Mouse (Mus musculus): ENCODE results near the gene Efna5. TPM values are rescaled to one million over a fixed set of nuclear protein-coding genes. Genes with fewer than 3 reads are reported as not detected.
A peak's percentile ranks its signal among the peaks of the same experiment; 100 is the strongest.

Gene Efna5
- total RNA-seq, 2 experiments from 2014 or later, result 32.8 to 41.9 TPM

DNA sequence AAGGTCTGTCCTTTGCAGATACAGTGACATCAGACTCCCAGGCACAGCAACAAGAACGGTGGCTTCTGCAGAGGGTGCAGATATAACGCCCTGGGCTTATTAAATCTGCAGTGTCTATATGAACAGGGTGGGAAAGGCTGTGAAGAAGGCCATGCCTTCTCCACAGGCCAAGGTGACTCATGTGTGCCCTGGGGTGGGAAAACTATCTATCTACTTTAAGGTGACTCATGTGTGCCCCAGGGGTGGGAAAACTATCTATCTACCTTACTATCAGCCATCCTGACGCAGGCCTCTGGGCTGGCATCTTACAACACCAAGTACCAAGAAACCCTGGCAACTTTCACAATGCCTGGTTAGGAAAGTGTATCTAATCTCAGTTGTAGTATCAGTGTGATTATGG is 124.2 kb downstream of the Efna5 start:
- no peak for DNase-seq
- intact Hi-C loops (cut with DNase I), result loop anchor here (5.0 kb wide), 1 partner anchor 95 kb away; no protein-coding TSS in a partner anchor

- intact Hi-C loops (cut with DNase I), result loop anchor here (5.0 kb wide), 1 partner anchor 93 kb away; no protein-coding TSS in a partner anchor
Measured at GRCm38 (mm10) chr17:62755635-62756034, 125.5 kb downstream of the Efna5 start.

GRCm38 (mm10) chr17:62754638-62755037 is 126.5 kb downstream of the Efna5 start:
- no peak for DNase-seq
- intact Hi-C loops (cut with DNase I), result loop anchor here (5.0 kb wide), 1 partner anchor 92 kb away; no protein-coding TSS in a partner anchor

More at GRCm38 (mm10) chr17:62755635-62756034, 125.5 kb downstream of the Efna5 start:
- no peak for DNase-seq

- intact Hi-C loops (cut with DNase I), result no loop called here
- no peak for DNase-seq
Measured at GRCm38 (mm10) chr17:62752381-62752889, 128.7 kb downstream of the Efna5 start.

- intact Hi-C loops (cut with DNase I), result no loop called here
- no peak for DNase-seq
Measured at GRCm38 (mm10) chr17:62750647-62751046, 130.5 kb downstream of the Efna5 start.

DNA sequence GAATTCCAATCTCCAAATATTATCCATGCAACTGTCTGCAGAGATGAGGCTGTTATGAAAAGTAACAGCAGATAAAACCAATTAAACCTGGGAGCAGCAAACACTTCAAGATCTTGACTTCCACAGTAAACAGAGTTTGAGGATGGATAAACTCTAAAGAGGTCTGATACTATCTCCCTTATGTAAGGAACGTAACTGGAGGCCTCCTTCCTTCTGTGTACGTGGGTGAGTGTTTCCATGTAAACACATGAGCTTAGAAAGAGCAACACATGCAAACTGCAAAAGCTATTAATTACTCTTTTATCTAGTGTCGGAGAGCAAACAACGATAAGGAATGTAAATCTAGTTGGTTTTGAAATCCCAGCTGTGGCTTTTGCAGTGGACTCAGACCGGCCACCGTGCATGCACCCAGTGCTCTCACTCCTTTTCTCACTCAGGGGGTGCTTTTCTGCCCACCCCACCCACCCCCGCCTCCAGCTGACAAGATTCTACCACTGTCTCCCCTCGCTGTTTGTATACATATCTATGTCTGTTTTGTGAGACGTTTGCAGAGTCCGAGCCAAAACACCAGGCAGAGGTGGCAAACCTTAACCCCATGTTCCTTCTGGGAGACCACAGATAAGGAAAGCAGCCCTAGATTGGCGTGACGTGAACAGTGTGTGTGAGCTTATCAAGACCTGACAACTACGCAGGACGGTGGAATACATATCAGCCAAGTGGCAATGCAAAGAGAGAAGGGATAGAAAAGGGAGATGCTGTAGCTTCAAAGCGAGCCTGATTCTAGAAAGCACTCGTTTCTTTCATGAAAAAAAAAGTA is 132.1 kb downstream of the Efna5 start:
- DNase-seq, result no peak

DNA sequence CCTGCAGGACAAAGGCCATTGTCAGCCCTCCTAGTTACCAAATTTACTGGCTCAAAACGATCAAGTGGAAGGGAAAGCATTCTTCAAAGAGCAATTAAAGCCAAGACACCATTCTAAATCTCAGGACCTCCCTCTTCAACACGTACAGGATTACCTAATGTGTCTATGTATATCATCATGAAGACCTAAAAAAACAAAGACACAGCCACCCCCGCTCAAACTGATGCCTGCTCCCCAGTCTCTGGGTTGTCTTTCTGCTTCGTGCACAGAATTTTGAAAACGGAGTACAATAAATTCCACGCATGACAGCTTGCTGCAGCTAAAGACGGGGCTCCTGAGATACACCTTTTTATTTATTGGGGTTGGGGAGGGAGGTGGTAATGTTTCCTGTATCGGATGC is 133.7 kb downstream of the Efna5 start:
- no peak for DNase-seq
- intact Hi-C loops (cut with DNase I), result no loop called here

More for the DNA sequence above, 132.1 kb downstream of the Efna5 start:
- intact Hi-C loops (cut with DNase I), result no loop called here

GRCm38 (mm10) chr17:62746827-62747226 is 134.3 kb downstream of the Efna5 start:
- intact Hi-C loops (cut with DNase I), result no loop called here
- DNase-seq, result no peak

GRCm38 (mm10) chr17:62745286-62745685 is 135.8 kb downstream of the Efna5 start:
- no peak for DNase-seq
- intact Hi-C loops (cut with DNase I), result no loop called here

DNA sequence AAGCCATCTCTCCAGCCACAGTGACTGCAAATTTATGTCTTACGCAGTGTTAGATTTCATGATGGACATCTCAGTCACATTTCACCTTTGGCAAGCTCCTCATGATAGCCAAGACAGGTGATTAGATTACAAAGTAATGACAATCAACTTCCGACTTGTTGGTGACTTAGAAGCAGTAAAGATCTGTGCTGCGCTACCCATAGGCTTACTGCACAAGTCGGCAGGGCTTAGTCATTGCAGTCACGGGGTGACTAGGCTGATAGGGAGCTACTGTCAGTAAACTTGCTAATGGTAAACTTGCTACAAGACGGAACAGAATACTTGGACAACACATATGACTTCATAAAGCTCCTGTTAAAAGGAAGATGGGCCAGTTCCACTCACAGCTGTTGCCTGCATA is 136.9 kb downstream of the Efna5 start:
- no peak for DNase-seq
- intact Hi-C loops (cut with DNase I), result no loop called here

- intact Hi-C loops (cut with DNase I), result no loop called here
- DNase-seq, result no peak
Measured at GRCm38 (mm10) chr17:62741702-62742101, 139.4 kb downstream of the Efna5 start.

- intact Hi-C loops (cut with DNase I), result no loop called here
Measured at GRCm38 (mm10) chr17:62741020-62741419, 140.1 kb downstream of the Efna5 start.

DNA sequence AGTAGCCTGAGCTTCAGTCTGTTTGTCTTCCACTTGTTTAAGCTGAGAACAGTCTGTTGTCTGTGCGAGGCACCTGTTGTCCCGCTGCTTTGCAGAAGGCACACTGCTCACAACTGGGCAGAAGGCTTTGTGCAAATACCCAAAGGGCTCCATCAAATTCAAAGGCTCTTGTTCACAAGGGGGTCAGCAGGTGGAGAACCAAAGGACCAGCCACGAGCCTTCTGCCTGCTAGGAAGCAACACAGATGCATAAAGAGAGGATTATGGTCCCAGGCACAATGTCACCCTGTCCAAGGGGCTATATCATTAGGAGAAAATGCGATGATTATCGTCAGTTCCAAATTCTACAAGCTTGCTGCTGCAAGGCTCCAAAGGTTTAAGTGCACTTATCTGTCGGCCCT is 141.1 kb downstream of the Efna5 start:
- DNase-seq, result no peak
- intact Hi-C loops (cut with DNase I), result no loop called here

More at GRCm38 (mm10) chr17:62741020-62741419, 140.1 kb downstream of the Efna5 start:
- no peak for DNase-seq

GRCm38 (mm10) chr17:62737404-62737803 is 143.7 kb downstream of the Efna5 start:
- DNase-seq, result no peak
- intact Hi-C loops (cut with DNase I), result no loop called here

GRCm38 (mm10) chr17:62735943-62736342 is 145.2 kb downstream of the Efna5 start:
- intact Hi-C loops (cut with DNase I), result no loop called here
- no peak for DNase-seq

GRCm38 (mm10) chr17:62734901-62735300 is 146.2 kb downstream of the Efna5 start:
- no peak for DNase-seq
- intact Hi-C loops (cut with DNase I), result no loop called here

DNA sequence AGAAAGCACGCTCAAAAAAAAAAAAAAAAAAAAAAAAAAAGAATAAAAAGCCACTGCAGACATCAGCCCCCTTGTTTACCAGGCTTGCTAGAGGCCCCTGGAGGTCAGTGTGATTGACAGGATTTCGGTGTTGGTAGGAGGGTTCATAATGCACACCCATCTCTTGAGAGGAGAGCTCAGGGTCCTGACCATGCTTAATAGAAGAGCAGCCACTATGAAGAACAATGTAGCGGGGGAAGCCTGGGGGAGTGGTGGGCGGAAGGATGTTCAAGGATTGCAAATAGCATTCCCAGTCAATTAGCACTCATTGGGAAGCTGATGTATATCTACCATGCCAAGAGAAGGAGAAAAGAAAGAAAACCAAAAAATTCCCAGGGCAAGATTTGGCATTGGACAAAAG is 147.1 kb downstream of the Efna5 start:
- DNase-seq, result no peak
- intact Hi-C loops (cut with DNase I), result no loop called here

- no peak for DNase-seq
- intact Hi-C loops (cut with DNase I), result no loop called here
Measured at GRCm38 (mm10) chr17:62729754-62730470, 151.2 kb downstream of the Efna5 start.

- intact Hi-C loops (cut with DNase I), result no loop called here
- DNase-seq, result no peak
Measured at GRCm38 (mm10) chr17:62728142-62728917, 152.8 kb downstream of the Efna5 start.

GRCm38 (mm10) chr17:62726102-62726501 is 155.0 kb downstream of the Efna5 start:
- intact Hi-C loops (cut with DNase I), result no loop called here
- DNase-seq, result no peak

DNA sequence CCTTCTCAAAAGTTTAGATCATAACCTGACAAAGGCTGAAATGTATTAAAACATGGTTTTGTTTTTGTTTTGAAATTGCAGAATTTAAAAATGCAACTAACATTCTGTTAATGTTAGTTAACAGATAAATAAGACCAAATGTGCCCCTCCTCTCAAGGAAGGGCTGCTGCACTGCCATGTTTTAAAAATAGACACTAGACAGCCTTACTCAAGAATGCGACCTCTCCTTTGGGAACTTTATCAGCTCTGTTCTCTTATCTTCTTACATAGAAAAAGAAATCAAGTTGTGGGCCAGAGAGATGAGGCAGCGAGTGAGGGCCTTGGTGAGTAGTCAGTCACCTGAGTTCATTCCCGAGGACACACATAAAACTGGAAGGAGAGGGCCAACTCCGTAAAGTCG is 158.2 kb downstream of the Efna5 start:
- intact Hi-C loops (cut with DNase I), result no loop called here
- peak; percentile 25 to 34 for DNase-seq

All from heart, postnatal 10 days (tissue).